Mouse (Mus musculus): ENCODE data around the gene Deup1. TPM values are rescaled to one million over a fixed set of nuclear protein-coding genes. Genes with fewer than 3 reads are reported as not detected.

The Deup1 gene
- polyA plus RNA-seq, 1 experiment from 2014 or later: 0.15 TPM

DNA sequence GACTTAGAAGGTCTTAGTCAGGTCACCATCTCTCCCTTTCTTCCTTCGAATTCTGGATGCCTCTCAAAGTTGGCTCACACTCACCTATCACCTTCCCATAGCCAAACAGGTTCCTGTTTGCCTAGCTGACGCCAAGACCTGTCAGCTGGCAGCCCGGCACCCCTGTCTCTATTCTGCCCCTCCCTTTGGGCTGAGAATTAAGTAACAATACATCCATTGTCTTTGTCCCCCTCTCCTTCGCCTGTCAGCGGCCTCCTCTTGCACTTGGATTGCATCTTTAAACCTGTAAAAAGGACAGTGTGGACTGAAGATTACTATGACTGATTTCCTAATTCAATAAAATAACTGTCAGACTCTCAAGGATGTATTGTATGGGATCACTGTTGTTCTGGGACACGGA, 99.9 kb downstream of the Deup1 start:
- H3K36me3 ChIP-seq: no peaks in the 10 kb centered on the region
- H3K4me3 ChIP-seq: no peak overlapping the region
- H3K27ac ChIP-seq: no peak overlapping the region
- H3K4me2 ChIP-seq (replicated peaks): no peak overlapping the region
- H3K9ac ChIP-seq: no peak overlapping the region
- no peaks in the 10 kb centered on the region for H3K27me3 ChIP-seq
- no peaks in the 10 kb centered on the region for H3K9me3 ChIP-seq
- H3K4me1 ChIP-seq: peaks cover 59% of the 10 kb centered on the region
- no peak for ATAC-seq (ENCODE audit: low FRiP score, low read depth)
- WGBS: 77% methylated on average over 6 of the region's 6 CpGs

DNA sequence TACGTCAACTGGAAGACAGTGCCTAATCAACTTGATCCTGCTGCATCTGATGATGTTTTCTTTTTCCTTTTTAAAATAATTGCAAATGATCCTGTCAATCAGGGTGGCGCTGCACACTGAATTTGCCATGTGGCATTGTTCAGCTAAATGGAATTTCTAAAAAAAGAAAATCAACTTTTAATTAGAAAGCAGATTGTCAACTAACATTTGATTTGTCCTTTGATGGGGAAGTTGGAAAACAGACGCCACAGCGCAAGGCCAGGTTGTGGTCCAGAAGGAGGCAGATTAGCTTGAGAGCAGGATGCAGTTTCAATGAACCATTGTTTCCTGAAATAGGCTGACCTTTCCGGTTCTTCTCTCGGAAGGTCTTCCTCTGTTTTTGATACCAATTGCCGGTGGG, 101.2 kb downstream of the Deup1 start:
- Histone ChIP-seq H3K36me3 (no peaks in the 10 kb centered on the region), H3K4me1 (peaks cover 65% of the 10 kb centered on the region), H3K4me3 (no peak overlapping the region), H3K27me3 (no peaks in the 10 kb centered on the region), H3K9me3 (no peaks in the 10 kb centered on the region), H3K27ac (no peak overlapping the region), H3K4me2 (replicated peaks) (no peak overlapping the region), H3K9ac (no peak overlapping the region)
- WGBS: 80% methylated on average over 7 of the region's 7 CpGs
- ATAC-seq (ENCODE audit: low FRiP score, low read depth): no peak

DNA sequence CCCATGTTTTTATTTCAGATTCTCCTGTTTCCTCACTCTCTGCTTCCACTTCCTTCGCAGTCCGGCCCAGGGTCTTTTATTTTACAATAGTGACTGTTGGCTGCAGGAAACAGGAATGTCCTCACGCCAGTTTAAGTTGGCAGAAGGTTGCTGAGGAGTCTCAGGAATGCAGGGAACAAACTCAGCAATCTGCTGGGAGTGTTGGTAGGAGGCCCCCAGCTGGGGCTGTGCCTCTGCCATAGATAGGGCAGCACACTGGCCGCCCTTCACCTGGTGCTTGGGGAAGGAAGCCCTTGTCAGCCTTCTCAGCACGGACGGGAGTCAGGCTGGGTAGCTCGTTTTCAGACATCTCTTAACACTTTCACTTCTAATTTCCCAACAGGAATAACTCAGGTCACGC, 102.5 kb downstream of the Deup1 start:
- Histone ChIP-seq H3K27ac (peak overlapping the region; percentile 52; the same call in 1 of the 2 replicates), H3K9me3 (no peaks in the 10 kb centered on the region), H3K4me1 (peaks cover 53% of the 10 kb centered on the region), H3K4me2 (replicated peaks) (no peak overlapping the region), H3K9ac (no peak overlapping the region), H3K36me3 (no peaks in the 10 kb centered on the region), H3K27me3 (no peaks in the 10 kb centered on the region), H3K4me3 (no peak overlapping the region)
- ATAC-seq (ENCODE audit: low FRiP score, low read depth): no peak
- 59% methylated on average over 8 of the region's 8 CpGs for WGBS

DNA sequence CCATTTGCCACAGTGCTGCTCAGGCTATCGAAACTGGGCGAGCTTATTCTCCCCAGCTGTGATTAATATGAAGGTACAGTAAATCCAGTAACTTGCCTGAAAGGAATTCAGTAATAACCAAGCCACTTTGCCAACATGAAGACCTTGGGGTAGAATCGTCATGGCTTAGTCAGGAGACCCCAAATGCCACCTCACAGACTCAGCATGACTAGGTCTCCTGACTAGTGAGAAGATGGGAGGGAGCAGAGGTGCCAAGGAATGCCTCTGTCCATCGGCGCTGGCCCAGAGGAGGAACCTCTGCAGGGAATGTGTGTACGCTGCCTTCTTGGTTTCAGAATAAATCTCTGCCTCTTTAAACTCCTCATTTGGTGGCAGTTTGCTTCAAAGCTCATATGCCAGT, 104.1 kb downstream of the Deup1 start:
- H3K4me1 ChIP-seq: peaks cover 38% of the 10 kb centered on the region
- H3K4me3 ChIP-seq: no peak overlapping the region
- no peaks in the 10 kb centered on the region for H3K9me3 ChIP-seq
- WGBS: 67% methylated on average over 6 of the region's 6 CpGs
- no peaks in the 10 kb centered on the region for H3K27me3 ChIP-seq
- H3K27ac ChIP-seq: no peak overlapping the region
- no peak for ATAC-seq (ENCODE audit: low FRiP score, low read depth)
- no peak overlapping the region for H3K4me2 ChIP-seq (replicated peaks)
- H3K9ac ChIP-seq: no peak overlapping the region
- H3K36me3 ChIP-seq: no peaks in the 10 kb centered on the region

DNA sequence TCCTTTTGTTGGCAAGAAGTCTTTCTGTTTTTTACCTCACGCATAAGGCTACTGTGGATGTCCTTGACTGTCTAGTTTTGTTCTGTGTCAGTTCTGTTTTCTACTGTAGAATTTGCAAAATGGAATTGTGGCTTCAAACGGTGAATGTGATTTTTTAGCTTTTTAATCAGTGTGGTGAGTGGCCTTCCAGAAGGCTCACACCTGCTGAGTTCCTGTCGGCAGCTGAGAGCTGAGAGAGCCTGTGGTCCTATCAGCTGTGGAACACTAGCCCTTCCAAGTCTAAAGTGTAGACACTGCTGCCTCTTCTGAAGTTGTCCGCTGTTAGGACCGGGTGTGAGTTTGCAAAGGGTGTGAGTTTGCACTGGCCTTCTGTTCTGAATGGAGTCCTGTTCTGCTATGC, 104.8 kb downstream of the Deup1 start:
- Histone ChIP-seq H3K4me1 (peaks cover 38% of the 10 kb centered on the region), H3K9me3 (no peaks in the 10 kb centered on the region), H3K36me3 (no peaks in the 10 kb centered on the region), H3K4me3 (no peak overlapping the region), H3K27ac (no peak overlapping the region), H3K27me3 (no peaks in the 10 kb centered on the region), H3K4me2 (replicated peaks) (no peak overlapping the region), H3K9ac (no peak overlapping the region)
- ATAC-seq (ENCODE audit: low FRiP score, low read depth): no peak
- 61% methylated on average over 5 of the region's 5 CpGs for WGBS

DNA sequence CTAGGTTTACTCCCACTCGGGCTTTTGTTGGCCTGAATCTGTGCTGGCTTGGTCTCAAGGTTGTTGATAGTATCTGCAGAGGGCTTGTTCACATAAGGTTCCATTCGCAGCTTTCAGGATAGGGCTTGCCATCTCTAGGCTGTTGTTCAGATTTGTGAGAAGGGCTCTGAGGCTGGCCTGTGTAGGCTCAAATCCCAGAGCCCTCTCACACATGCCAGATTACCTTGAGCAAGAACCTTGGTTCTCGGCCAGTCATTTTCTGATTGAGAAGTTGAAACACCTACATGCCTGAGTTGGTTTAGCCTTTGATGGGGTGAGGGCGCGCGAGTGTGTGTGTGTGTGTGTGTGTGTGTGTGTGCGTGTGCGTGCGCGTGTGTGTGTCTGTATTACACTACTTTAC, 105.4 kb downstream of the Deup1 start:
- no peak for ATAC-seq (ENCODE audit: low FRiP score, low read depth)
- no peak overlapping the region for H3K4me3 ChIP-seq
- 81% methylated on average over 10 of the region's 10 CpGs for WGBS

DNA sequence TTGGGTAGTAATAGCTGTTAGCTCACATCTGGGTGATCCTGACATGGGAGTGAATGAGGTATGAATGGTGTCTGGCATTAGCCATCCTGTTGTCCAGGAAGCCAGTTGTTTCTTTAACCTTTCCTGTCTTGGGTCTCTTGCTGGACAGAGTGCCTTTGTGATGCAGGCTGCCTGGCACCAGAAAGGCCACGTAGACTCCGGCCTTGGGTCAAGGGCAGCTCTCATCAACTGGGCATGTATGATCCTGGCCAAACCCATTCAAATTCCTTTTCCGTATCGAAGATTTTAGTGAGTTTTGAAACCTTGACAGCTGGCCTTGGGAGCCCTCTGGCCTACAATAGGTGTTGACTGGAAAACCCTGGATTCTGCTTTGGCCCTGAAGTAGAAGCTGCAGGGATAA, 109.8 kb downstream of the Deup1 start:
- Histone ChIP-seq H3K9me3 (no peaks in the 10 kb centered on the region), H3K27me3 (no peaks in the 10 kb centered on the region), H3K4me3 (no peak overlapping the region), H3K4me1 (peaks cover 14% of the 10 kb centered on the region), H3K27ac (no peak overlapping the region), H3K36me3 (no peaks in the 10 kb centered on the region), H3K9ac (no peak overlapping the region), H3K4me2 (replicated peaks) (no peak overlapping the region)
- no peak for ATAC-seq (ENCODE audit: low FRiP score, low read depth)
- WGBS: 87% methylated on average over 4 of the region's 4 CpGs

More for the DNA sequence above, 105.4 kb downstream of the Deup1 start:
- no peaks in the 10 kb centered on the region for H3K36me3 ChIP-seq
- no peaks in the 10 kb centered on the region for H3K9me3 ChIP-seq
- no peak overlapping the region for H3K27ac ChIP-seq
- no peaks in the 10 kb centered on the region for H3K27me3 ChIP-seq
- no peak overlapping the region for H3K9ac ChIP-seq
- no peak overlapping the region for H3K4me2 ChIP-seq (replicated peaks)
- peaks cover 37% of the 10 kb centered on the region for H3K4me1 ChIP-seq

DNA sequence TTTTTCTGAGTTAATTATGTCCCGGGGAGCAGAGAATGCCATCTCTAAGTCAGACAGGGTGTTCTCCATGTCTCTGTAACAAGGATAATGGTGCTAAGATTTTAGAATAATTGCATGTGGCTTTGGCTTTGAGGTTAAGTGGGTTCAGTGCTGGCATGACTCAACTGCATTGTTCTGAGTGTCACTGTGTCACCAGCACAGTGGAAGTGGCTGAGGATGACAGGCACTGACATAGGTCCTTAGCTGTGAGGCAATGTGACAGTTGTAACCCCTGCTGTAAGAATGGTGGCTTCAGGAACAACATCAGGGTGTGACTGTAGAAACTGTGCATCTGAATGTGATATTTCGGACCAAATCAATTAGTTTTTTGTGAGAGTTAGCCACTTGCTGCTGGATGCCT, 111.7 kb downstream of the Deup1 start:
- Histone ChIP-seq H3K4me2 (replicated peaks) (no peak overlapping the region), H3K4me1 (peaks cover 15% of the 10 kb centered on the region), H3K27ac (no peak overlapping the region), H3K9me3 (no peaks in the 10 kb centered on the region), H3K9ac (no peak overlapping the region), H3K27me3 (no peaks in the 10 kb centered on the region), H3K4me3 (no peak overlapping the region), H3K36me3 (no peaks in the 10 kb centered on the region)
- 64% methylated on average over 2 of the region's 2 CpGs for WGBS
- ATAC-seq (ENCODE audit: low FRiP score, low read depth): no peak

DNA sequence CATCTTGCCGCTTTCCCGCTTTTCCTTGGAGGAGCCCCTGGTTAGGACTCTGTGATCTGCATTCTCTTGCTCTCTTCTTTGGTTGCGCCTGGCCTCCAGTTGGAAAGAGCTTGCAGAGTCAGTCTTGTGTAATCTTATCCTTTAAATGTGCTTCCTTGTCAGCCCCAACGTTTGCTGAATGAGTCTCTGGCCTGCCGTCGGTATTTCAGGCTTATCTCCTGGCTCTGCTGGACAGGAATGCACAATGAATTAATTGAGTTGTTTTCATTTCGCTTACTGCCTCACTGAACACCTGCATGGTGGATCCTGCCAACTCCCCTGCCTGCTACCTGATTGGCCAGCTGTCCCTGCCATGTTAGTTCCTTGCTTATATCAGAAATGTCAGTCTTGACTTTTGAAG, 114.8 kb downstream of the Deup1 start:
- no peak overlapping the region for H3K4me2 ChIP-seq (replicated peaks)
- H3K9ac ChIP-seq: no peak overlapping the region
- 64% methylated on average over 7 of the region's 7 CpGs for WGBS
- H3K4me3 ChIP-seq: no peak overlapping the region
- H3K36me3 ChIP-seq: no peaks in the 10 kb centered on the region
- no peaks in the 10 kb centered on the region for H3K27me3 ChIP-seq
- H3K4me1 ChIP-seq: peaks cover 25% of the 10 kb centered on the region
- ATAC-seq (ENCODE audit: low FRiP score, low read depth): no peak
- no peak overlapping the region for H3K27ac ChIP-seq
- no peaks in the 10 kb centered on the region for H3K9me3 ChIP-seq

DNA sequence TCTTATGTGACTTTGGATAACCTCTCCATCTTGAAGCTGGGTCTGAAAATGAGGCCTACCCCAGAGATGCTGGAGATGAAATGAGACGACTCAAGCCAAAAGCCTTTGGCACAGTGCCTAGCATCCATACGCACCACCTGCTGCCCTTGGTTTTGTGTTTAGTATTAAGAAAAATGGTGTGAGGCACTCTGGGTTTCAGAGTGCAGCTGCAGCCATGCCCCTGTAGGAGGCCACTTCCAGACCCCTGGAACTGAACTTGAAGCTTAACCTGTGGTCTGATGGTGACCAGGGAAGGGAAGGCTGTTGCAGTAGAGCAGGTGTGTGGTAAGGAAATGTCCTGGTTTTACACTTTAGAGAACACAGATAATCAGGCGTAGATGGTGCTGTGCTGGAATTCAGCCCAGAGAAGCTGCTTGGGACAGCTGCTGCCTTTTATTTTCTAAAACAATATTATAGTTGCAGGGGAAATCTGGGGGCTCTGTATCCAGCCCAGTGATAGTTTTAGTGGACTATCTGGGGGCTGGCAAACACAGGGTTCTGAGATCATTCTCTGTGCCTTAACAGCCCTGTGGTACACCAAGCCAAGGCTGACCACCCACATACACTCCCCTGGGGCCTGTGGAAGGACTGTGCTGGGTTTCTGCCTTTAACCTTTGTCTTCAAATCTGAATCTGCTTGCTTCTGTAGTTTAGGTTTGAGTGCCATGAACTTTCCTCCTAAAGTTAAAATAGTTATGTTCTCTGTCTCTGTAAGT, 117.0 kb downstream of the Deup1 start:
- no peak overlapping the region for H3K9ac ChIP-seq
- peak; percentile 68 for ATAC-seq (ENCODE audit: low FRiP score, low read depth)
- H3K4me2 ChIP-seq (replicated peaks): no peak overlapping the region
- H3K4me3 ChIP-seq: no peak overlapping the region
- H3K4me1 ChIP-seq: peaks cover 36% of the 10 kb centered on the region
- 27% methylated on average over 3 of the region's 3 CpGs for WGBS
- peaks cover 1% of the 10 kb centered on the region; the same call in 1 of the 2 replicates for H3K36me3 ChIP-seq
- H3K9me3 ChIP-seq: no peaks in the 10 kb centered on the region
- no peaks in the 10 kb centered on the region for H3K27me3 ChIP-seq
- H3K27ac ChIP-seq: no peak overlapping the region

Other genes with a start within 250 kb of the Deup1 start
- gene Smco4, start 134.5 kb downstream of the Deup1 start, polyA plus RNA-seq (2015; fragmentation: Nextera tagmentation; extraction: Ambion mirVana): 2.8 and 3.3 TPM in 2 replicates
- 20.7 and 22.8 TPM in 2 replicates for gene Slc36a4, start 81.8 kb upstream of the Deup1 start, polyA plus RNA-seq (2015; fragmentation: Nextera tagmentation; extraction: Ambion mirVana)
- not detected in 2 replicates for gene Mtnr1b, start 246.6 kb upstream of the Deup1 start, polyA plus RNA-seq (2015; fragmentation: Nextera tagmentation; extraction: Ambion mirVana)

Data from limb, embryonic 13.5 days (tissue).